Mouse (Mus musculus) activated CD4-positive, CD25-positive, alpha-beta regulatory T cell, adult 9 weeks (primary cell): Measurements from ENCODE around the gene Ranbp2. TPM values are rescaled to one million over a fixed set of nuclear protein-coding genes. Genes with fewer than 3 reads are reported as not detected.

Source experiments
- polyA plus RNA-seq: library from polyadenylated mRNA; unstranded; fragments of 100-300 nt; shearing (Covaris generic); gene quantifications from one replicate; pipeline ENCODE4 v1.2.1, GENCODE M21; 2017

Ranbp2 gene
- polyA plus RNA-seq = 76.8 TPM

GRCm38 (mm10) chr10:58446384-58447279, at the start of gene Ranbp2:
Gene Ranbp2 (plus strand): TSS chr10:58446920.

GRCm38 (mm10) chr10:58497320-58498284, 50.9 kb downstream of the Ranbp2 start, which contains the start of gene Ccdc138:
Gene Ccdc138 (plus strand): TSS chr10:58497948.

Other genes with a start within 250 kb of the Ranbp2 start
- 0.37 TPM for gene AW822073, start 222.0 kb upstream of the Ranbp2 start, polyA plus RNA-seq
- gene Duxf3, start 214.2 kb upstream of the Ranbp2 start, polyA plus RNA-seq = not detected
- gene Gm4981, start 210.2 kb upstream of the Ranbp2 start, polyA plus RNA-seq = not detected
- 72.0 TPM for gene Gcc2, start 191.4 kb upstream of the Ranbp2 start, polyA plus RNA-seq
- 111 TPM for gene Lims1, start 123.5 kb upstream of the Ranbp2 start, polyA plus RNA-seq
- 4.9 TPM for gene Ccdc138, start 51.0 kb downstream of the Ranbp2 start, polyA plus RNA-seq
- not detected for gene Edar, start 228.7 kb downstream of the Ranbp2 start, polyA plus RNA-seq